Mouse (Mus musculus): ENCODE results near the gene Scgb2b17.
"Not testable (repeated sequence)": the region's sequence is repeated elsewhere in the genome, so short reads cannot be mapped to it uniquely, and the experiment has no call there.

The Scgb2b17 gene

DNA sequence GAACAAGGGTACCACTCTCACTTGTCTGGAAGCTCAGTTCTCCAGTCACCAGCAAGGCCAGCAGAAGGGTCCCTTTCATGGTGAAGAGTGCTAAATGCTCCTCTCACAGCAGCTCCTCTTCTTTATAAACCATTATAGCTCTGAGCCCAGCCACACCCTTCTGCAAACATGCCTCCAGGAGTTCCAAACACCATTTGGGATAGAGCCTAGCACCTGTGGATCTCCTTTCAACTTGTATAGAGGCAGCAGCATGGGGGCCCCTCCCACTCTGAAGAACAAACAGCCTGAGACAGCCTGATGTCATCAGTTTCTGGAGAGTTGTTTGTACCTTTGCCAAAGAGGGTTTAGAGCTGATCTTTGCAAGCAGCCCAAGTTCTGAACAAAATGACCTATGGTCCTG is at the start of gene Scgb2b17:
Gene Scgb2b17 (minus strand): TSS at position 101 of the 400 bp plus-strand sequence.
- DNase-seq: not testable (repeated sequence)

DNA sequence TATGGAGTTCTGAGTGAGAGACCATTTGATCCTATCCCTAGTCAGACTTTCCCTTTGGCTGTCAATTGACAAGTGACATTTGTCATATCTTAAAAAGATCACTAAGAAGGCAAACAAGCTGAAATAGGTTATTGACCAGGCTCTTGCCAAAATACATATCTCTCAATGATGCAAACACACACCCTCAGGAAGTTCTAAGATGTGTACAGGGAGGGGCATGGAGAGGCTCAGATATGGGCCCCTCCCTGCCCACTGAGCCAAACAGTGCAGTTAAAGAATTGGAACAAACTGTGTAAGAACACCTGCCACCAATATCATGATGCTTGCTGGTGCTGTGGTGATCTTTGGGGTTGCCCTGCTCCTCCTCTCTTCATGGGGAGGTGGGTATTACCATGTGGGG is 6.8 kb upstream of the Scgb2b17 start, which contains the start of gene Scgb1b17:
Gene Scgb1b17 (plus strand): TSS at position 301 of the 400 bp plus-strand sequence.
- not testable (repeated sequence) for DNase-seq
